Mouse (Mus musculus) forebrain, embryonic 13.5 days (tissue): ENCODE measurements around the gene Ankrd7. TPM values are rescaled to one million over a fixed set of nuclear protein-coding genes. Genes with fewer than 3 reads are reported as not detected.
A peak's percentile ranks its signal among the peaks of the same experiment; 100 is the strongest.
"Not testable (repeated sequence)": the region's sequence is repeated elsewhere in the genome, so short reads cannot be mapped to it uniquely, and the experiment has no call there.

Source experiments
- ATAC-seq: fragments of 200-750 bp; cut with Nextera tagmentation; 2 replicates; pipeline ENCODE4 v1.8.0; 2017
- H3K27ac ChIP-seq: fragments of 300-500 bp; sonication (generic); 2 replicates; pipeline ENCODE4 v1.5.1; 2015; ENCODE audit warnings: inconsistent platforms, mild to moderate bottlenecking, moderate library complexity
- H3K27me3 ChIP-seq: fragments of 300-500 bp; sonication (generic); 2 replicates; pipeline ENCODE4 v1.6.1; 2015; ENCODE audit warnings: mild to moderate bottlenecking, inconsistent platforms
- H3K36me3 ChIP-seq: fragments of 300-500 bp; sonication (generic); 2 replicates; pipeline ENCODE4 v1.6.1; 2015; ENCODE audit warnings: mild to moderate bottlenecking, inconsistent platforms; ENCODE audit not compliant: poor library complexity, severe bottlenecking
- H3K4me1 ChIP-seq: fragments of 300-500 bp; sonication (generic); 2 replicates; pipeline ENCODE4 v1.6.1; 2015; ENCODE audit warnings: inconsistent platforms
- H3K4me2 ChIP-seq: fragments of 300-500 bp; sonication (generic); 2 replicates; pipeline ENCODE4 v1.6.1; 2015; ENCODE audit warnings: inconsistent platforms, mild to moderate bottlenecking, moderate library complexity
- H3K4me3 ChIP-seq: fragments of 300-500 bp; sonication (generic); 2 replicates; pipeline ENCODE4 v1.5.1; 2015; ENCODE audit warnings: mild to moderate bottlenecking, inconsistent platforms
- H3K9ac ChIP-seq: fragments of 300-500 bp; sonication (generic); 2 replicates; pipeline ENCODE4 v1.6.1; 2015; ENCODE audit warnings: mild to moderate bottlenecking, inconsistent platforms
- H3K9me3 ChIP-seq: fragments of 300-500 bp; sonication (generic); replicated peaks from 2 replicates; pipeline ENCODE4 v1.6.1; 2016; ENCODE audit warnings: inconsistent platforms
- WGBS: fragments of 180-500 bp; shearing (Covaris S2); methylation state at CpG from one replicate; pipeline ENCODE4 v1.1.7; 2015; 5-methylcytosine and 5-hydroxymethylcytosine counted together
- polyA plus RNA-seq: library from polyadenylated mRNA; unstranded; fragments of >200 nt; fragmentation: Nextera tagmentation; extraction: Ambion mirVana; gene quantifications from 2 replicates; pipeline ENCODE4 v1.2.1, GENCODE M21; 2015

The Ankrd7 gene
- polyA plus RNA-seq = 0.15 and 0.28 TPM in 2 replicates

DNA sequence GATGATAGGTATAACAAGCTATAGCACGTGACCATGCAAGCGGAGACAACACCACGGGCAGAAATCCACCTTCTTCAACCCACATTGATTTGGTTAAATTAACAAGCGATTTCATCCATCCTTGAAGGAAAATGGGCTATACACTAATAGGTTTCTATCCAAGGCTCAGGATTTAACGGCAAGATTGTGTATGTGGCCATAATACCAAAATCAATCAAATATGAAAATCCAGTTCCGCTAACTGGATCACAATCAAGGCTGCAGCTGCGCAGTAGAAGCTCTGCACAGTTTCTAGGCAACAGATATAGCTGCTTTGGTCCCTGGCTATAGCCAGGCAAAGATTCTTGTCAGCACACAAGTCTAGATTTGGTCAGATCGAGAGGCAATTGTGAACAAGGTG, at the start of gene Ankrd7:
Gene Ankrd7 (plus strand): TSS at position 301 of the 400 bp plus-strand sequence.
- Histone ChIP-seq H3K4me2 (no peak within 1 kb of the TSS), H3K36me3 (no peaks in the 10 kb centered on the region), H3K4me3 (no peak within 1 kb of the TSS), H3K4me1 (no peaks in the 10 kb centered on the region), H3K9ac (no peak within 1 kb of the TSS), H3K27ac (no peak within 1 kb of the TSS), H3K9me3 (no peaks in the 10 kb centered on the region), H3K27me3 (no peaks in the 10 kb centered on the region)
- WGBS = 92% methylated on average over 8 of the region's 8 CpGs
- ATAC-seq = no peak

DNA sequence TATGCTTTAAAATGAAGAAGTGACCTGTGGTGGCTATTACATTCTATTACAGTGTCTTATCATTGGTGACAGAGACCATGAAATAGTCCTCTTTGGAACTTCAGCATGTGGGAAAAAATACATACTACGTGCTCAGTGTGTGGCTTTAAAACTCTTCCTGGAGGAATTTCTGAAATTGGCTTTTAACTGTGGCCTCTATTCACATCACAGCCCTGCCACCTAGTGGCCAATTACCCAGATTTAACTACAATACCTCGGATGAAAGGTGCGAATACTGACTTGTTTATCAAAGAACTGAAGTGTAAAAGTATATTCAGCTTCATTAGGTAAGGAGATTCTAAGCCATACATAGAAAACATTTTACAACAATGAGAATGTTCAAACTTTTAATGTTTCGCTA, 46.8 kb upstream of the Ankrd7 start:
- no peaks in the 10 kb centered on the region for H3K4me1 ChIP-seq
- H3K9ac ChIP-seq = no peak overlapping the region
- H3K36me3 ChIP-seq = no peaks in the 10 kb centered on the region
- 13% methylated on average over 4 of the region's 4 CpGs for WGBS
- no peak overlapping the region for H3K27ac ChIP-seq
- no peak overlapping the region for H3K4me3 ChIP-seq
- no peaks in the 10 kb centered on the region for H3K9me3 ChIP-seq
- no peaks in the 10 kb centered on the region for H3K27me3 ChIP-seq
- peak; percentile 65 for ATAC-seq
- no peak overlapping the region for H3K4me2 ChIP-seq

GRCm38 (mm10) chr6:18820246-18820645, 45.9 kb upstream of the Ankrd7 start:
- no peak; the same call in 1 of the 2 replicates for ATAC-seq
- Histone ChIP-seq H3K27ac (no peak overlapping the region), H3K9me3 (no peaks in the 10 kb centered on the region), H3K4me1 (no peaks in the 10 kb centered on the region), H3K4me2 (no peak overlapping the region), H3K27me3 (no peaks in the 10 kb centered on the region), H3K36me3 (no peaks in the 10 kb centered on the region), H3K4me3 (no peak overlapping the region), H3K9ac (no peak overlapping the region)
- 70% methylated on average over 4 of the region's 4 CpGs for WGBS

GRCm38 (mm10) chr6:18822812-18823211, 43.3 kb upstream of the Ankrd7 start:
- 54% methylated on average over 1 of the region's 1 CpGs for WGBS
- no peak overlapping the region for H3K27ac ChIP-seq
- no peak for ATAC-seq
- H3K4me1 ChIP-seq = no peaks in the 10 kb centered on the region
- H3K27me3 ChIP-seq = no peaks in the 10 kb centered on the region
- no peak overlapping the region for H3K4me2 ChIP-seq
- H3K9me3 ChIP-seq = no peaks in the 10 kb centered on the region
- H3K4me3 ChIP-seq = no peak overlapping the region
- no peaks in the 10 kb centered on the region for H3K36me3 ChIP-seq
- no peak overlapping the region for H3K9ac ChIP-seq

GRCm38 (mm10) chr6:18832958-18833357, 33.2 kb upstream of the Ankrd7 start:
- no peak for ATAC-seq
- Histone ChIP-seq H3K9me3 (no peaks in the 10 kb centered on the region), H3K27me3 (no peaks in the 10 kb centered on the region), H3K4me2 (no peak overlapping the region), H3K36me3 (no peaks in the 10 kb centered on the region), H3K27ac (no peak overlapping the region), H3K4me1 (no peaks in the 10 kb centered on the region), H3K4me3 (no peak overlapping the region), H3K9ac (no peak overlapping the region)
- WGBS = 82% methylated on average over 1 of the region's 1 CpGs

GRCm38 (mm10) chr6:18844529-18844928, 21.6 kb upstream of the Ankrd7 start:
- not testable (repeated sequence) for ATAC-seq, H3K4me3 ChIP-seq, H3K9ac ChIP-seq, H3K27me3 ChIP-seq, H3K4me2 ChIP-seq, H3K36me3 ChIP-seq, H3K9me3 ChIP-seq, H3K27ac ChIP-seq, H3K4me1 ChIP-seq
- 93% methylated on average over 6 of the region's 11 CpGs for WGBS

GRCm38 (mm10) chr6:18845571-18845970, 20.5 kb upstream of the Ankrd7 start:
- not testable (repeated sequence) for H3K27me3 ChIP-seq, H3K4me3 ChIP-seq, H3K4me2 ChIP-seq, H3K9ac ChIP-seq, H3K36me3 ChIP-seq, H3K27ac ChIP-seq, ATAC-seq, H3K9me3 ChIP-seq
- 58% methylated on average over 5 of the region's 7 CpGs for WGBS
- peaks cover 13% of the 10 kb centered on the region for H3K4me1 ChIP-seq

DNA sequence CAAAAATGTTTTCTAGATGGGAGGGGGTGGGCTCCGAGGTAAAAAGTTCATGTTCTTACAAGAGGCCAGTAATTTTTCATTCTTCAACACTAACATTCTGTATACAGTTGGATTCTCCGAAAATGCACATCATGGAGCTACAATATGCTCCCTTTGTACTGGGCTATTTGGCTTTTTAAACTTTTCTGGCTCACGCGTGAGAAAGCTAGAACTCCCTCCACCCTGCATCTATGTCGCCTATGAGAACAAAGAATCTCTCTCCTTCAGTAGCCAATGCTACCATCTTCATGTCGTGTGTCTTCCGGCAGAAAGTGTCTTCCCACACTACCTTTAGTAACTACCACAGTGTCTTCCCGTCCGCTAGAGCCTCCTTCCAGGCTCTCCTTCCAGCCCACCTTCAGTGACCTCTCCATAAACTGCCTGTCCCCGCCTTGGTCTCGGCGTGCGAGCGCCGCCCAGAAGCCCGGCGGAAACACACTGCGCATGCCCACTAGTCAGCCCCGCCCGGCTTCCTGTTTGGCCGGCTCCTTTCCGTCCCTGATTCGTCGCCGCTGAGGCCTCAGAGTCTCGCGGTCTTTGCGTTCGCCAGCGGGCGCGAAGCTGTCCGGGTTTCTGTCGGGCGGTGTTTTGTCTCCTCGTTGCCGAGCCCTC, 17.9 kb upstream of the Ankrd7 start, which contains the start of gene Lsm8:
Gene Lsm8 (plus strand): TSS at position 529 of the 651 bp plus-strand sequence.
- H3K4me1 ChIP-seq = peaks cover 20% of the 10 kb centered on the region
- H3K4me2 ChIP-seq = peak within 1 kb of the TSS; percentile 70
- H3K4me3 ChIP-seq = peak within 1 kb of the TSS; percentile 88
- peak; percentile 100 for ATAC-seq
- H3K27ac ChIP-seq = peak within 1 kb of the TSS; percentile 94
- H3K36me3 ChIP-seq = peaks cover 16% of the 10 kb centered on the region
- H3K9me3 ChIP-seq = no peaks in the 10 kb centered on the region
- H3K27me3 ChIP-seq = no peaks in the 10 kb centered on the region
- peak within 1 kb of the TSS; percentile 97 for H3K9ac ChIP-seq
- WGBS = under 1% methylated on average over 37 of the region's 37 CpGs

- Histone ChIP-seq H3K4me3 (peak overlapping the region; percentile 88), H3K4me1 (peaks cover 20% of the 10 kb centered on the region), H3K9ac (peak overlapping the region; percentile 97), H3K36me3 (peaks cover 21% of the 10 kb centered on the region), H3K4me2 (peak overlapping the region; percentile 70), H3K27me3 (no peaks in the 10 kb centered on the region), H3K9me3 (no peaks in the 10 kb centered on the region), H3K27ac (peak overlapping the region; percentile 94)
- WGBS = 1% methylated on average over 25 of the region's 28 CpGs
- no peak for ATAC-seq
Measured at GRCm38 (mm10) chr6:18848702-18849061, 17.4 kb upstream of the Ankrd7 start.

DNA sequence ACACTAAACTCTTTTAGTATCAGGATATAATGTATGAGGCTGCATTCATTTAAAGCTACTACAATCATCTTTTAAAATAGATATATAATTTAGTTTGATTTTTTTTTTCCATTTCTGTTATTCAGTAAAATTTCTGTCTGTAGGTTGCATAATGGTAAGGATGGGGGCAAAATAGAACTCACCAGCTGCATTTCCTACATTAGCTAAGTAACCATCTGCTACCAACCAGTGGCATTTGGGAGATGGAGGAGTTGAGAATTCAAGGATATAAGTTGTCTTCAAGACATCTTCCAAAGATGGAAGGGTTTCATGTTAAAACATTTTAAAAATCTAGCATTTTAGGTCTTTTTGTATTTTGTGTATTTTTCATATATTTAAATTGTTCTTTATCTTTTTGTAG, 10.8 kb upstream of the Ankrd7 start:
- Histone ChIP-seq H3K9ac (no peak overlapping the region), H3K36me3 (peaks cover 53% of the 10 kb centered on the region), H3K4me3 (no peak overlapping the region), H3K27ac (no peak overlapping the region), H3K27me3 (no peaks in the 10 kb centered on the region), H3K4me1 (peaks cover 7% of the 10 kb centered on the region), H3K9me3 (no peaks in the 10 kb centered on the region; the same call in 1 of the 2 replicates), H3K4me2 (no peak overlapping the region)
- no peak for ATAC-seq

- Histone ChIP-seq H3K4me3 (no peak overlapping the region), H3K4me1 (no peaks in the 10 kb centered on the region; the same call in 1 of the 2 replicates), H3K27ac (no peak overlapping the region), H3K36me3 (peaks cover 52% of the 10 kb centered on the region), H3K9me3 (no peaks in the 10 kb centered on the region; the same call in 1 of the 2 replicates), H3K27me3 (no peaks in the 10 kb centered on the region), H3K9ac (no peak overlapping the region), H3K4me2 (no peak overlapping the region)
- peak; percentile 37; the same call in 1 of the 2 replicates for ATAC-seq
- WGBS = 93% methylated on average over 3 of the region's 3 CpGs
Measured at GRCm38 (mm10) chr6:18856487-18857078, 9.5 kb upstream of the Ankrd7 start.

DNA sequence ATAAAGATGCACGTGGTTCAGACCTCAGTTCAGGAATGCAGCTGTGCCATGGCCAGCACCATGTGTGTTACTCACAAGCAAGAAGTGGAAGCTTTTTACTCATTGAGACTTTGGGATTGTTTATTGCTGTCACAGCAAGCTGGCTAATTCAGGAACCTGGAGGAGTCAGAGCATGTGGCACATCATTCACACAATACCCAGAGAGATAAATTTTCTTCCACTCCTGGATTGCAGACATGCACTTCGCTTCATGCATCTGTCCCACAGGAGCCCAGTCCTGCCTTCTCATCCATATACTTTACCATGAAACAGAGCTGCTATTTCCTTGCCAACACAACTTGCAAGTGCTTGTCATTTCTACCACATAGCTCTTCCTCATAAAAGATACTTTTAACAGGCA, 22.9 kb downstream of the Ankrd7 start:
- no peak overlapping the region for H3K4me2 ChIP-seq
- no peak for ATAC-seq
- no peak overlapping the region for H3K4me3 ChIP-seq
- H3K9ac ChIP-seq = no peak overlapping the region
- no peaks in the 10 kb centered on the region for H3K36me3 ChIP-seq
- H3K27me3 ChIP-seq = no peaks in the 10 kb centered on the region
- WGBS = 84% methylated on average over 2 of the region's 2 CpGs
- no peaks in the 10 kb centered on the region; the same call in 1 of the 2 replicates for H3K9me3 ChIP-seq
- H3K27ac ChIP-seq = no peak overlapping the region
- H3K4me1 ChIP-seq = no peaks in the 10 kb centered on the region
